Mouse (Mus musculus) stomach, embryonic 16.5 days (tissue): ENCODE data around the gene Gckr. TPM values are rescaled to one million over a fixed set of nuclear protein-coding genes. Genes with fewer than 3 reads are reported as not detected.
"Not testable (repeated sequence)": the region's sequence is repeated elsewhere in the genome, so short reads cannot be mapped to it uniquely, and the experiment has no call there.

Source experiments
- ATAC-seq: fragments of 200-750 bp; cut with Nextera tagmentation; 2 replicates; pipeline ENCODE4 v1.8.0; 2017; ENCODE audit warnings: moderate number of reproducible peaks, moderate TSS enrichment; ENCODE audit not compliant: insufficient read depth, low FRiP score
- H3K27ac ChIP-seq: fragments of 300-500 bp; sonication (generic); 2 replicates; pipeline ENCODE4 v1.5.1; 2014; ENCODE audit warnings: low read length
- H3K27me3 ChIP-seq: fragments of 300-500 bp; sonication (generic); 2 replicates; pipeline ENCODE4 v1.6.1; 2014; ENCODE audit warnings: low read length, control low read depth, mixed read lengths; ENCODE audit not compliant: control insufficient read depth, insufficient read depth
- H3K36me3 ChIP-seq: fragments of 300-500 bp; sonication (generic); 2 replicates; pipeline ENCODE4 v1.6.1; 2014; ENCODE audit warnings: low read length; ENCODE audit not compliant: control insufficient read depth, insufficient read depth
- H3K4me1 ChIP-seq: fragments of 300-500 bp; sonication (generic); 2 replicates; pipeline ENCODE4 v1.6.1; 2014; ENCODE audit warnings: low read length, control low read depth, mixed read lengths; ENCODE audit not compliant: control insufficient read depth, insufficient read depth
- H3K4me2 ChIP-seq: fragments of 300-500 bp; sonication (generic); 2 replicates; pipeline ENCODE4 v1.6.1; 2014; ENCODE audit warnings: low read depth, low read length, mixed read lengths
- H3K4me3 ChIP-seq: fragments of 300-500 bp; sonication (generic); replicated peaks from 2 replicates; pipeline ENCODE4 v1.5.1; 2014; ENCODE audit warnings: mild to moderate bottlenecking, low read length
- H3K9ac ChIP-seq: fragments of 300-500 bp; sonication (generic); 2 replicates; pipeline ENCODE4 v1.6.1; 2014; ENCODE audit warnings: low read length
- H3K9me3 ChIP-seq: fragments of 300-500 bp; sonication (generic); replicated peaks from 2 replicates; pipeline ENCODE4 v1.6.1; 2016; ENCODE audit warnings: low read length, control low read depth; ENCODE audit not compliant: control insufficient read depth
- WGBS: fragments of 180-500 bp; shearing (Covaris S2); extraction: QIAGEN DNeasy Blood & Tissue Kit; methylation state at CpG from one replicate; pipeline ENCODE4 v1.1.7; 2014; 5-methylcytosine and 5-hydroxymethylcytosine counted together
- polyA plus RNA-seq: library from polyadenylated mRNA; unstranded; fragments of >200 nt; fragmentation: Nextera tagmentation; extraction: Ambion mirVana; gene quantifications from 2 replicates; pipeline ENCODE4 v1.2.1, GENCODE M21; 2015

Gckr gene
- polyA plus RNA-seq, 1 experiment from 2014 or later = 1.3 TPM

DNA sequence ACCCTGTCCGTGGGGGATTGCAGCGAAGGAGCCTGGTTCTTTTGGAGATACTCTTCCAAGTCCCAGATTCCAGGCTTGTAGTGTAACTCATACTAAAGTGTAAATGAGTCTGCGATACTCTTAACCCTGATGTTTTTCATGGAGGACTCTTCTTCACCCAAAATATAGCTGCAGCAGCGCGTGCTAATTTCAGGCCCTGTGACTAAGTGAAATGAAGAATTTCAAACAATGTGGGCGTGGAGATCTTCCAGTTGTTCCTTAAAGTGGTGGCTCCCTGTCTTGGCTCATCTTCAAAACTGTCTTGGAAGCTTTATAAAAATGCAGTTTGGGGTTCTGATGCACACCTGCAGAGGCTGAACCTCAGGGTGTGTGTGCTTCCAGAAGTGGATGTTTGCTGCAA, 5.8 kb downstream of the Gckr start:
- Histone ChIP-seq H3K4me1 (no peaks in the 10 kb centered on the region), H3K9ac (no peak overlapping the region), H3K36me3 (no peaks in the 10 kb centered on the region), H3K9me3 (no peaks in the 10 kb centered on the region), H3K27me3 (no peaks in the 10 kb centered on the region), H3K27ac (no peak overlapping the region), H3K4me3 (no peak overlapping the region), H3K4me2 (no peak overlapping the region)
- no peak for ATAC-seq
- 82% methylated on average over 6 of the region's 6 CpGs for WGBS

DNA sequence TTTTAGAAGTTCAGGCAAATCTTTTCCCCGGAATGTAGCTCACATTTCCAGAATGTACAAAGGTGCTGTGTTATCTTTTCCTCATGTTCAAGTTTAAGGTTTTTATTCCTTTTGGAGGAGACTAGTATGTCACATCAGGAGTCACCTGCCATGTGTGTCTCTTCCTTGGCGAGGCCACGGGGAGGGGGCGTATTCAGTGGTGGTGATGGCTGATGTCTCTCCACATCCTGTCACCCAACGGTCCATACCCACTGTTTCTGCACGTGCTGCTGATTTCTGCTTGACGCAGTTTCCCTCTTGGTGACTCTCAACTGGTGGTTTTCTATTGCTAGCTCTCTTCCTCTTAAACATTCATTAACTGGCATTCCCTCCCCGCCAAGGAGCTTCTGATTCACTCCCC, 15.6 kb downstream of the Gckr start:
- no peak overlapping the region for H3K4me3 ChIP-seq
- no peak overlapping the region for H3K4me2 ChIP-seq
- no peaks in the 10 kb centered on the region for H3K4me1 ChIP-seq
- 79% methylated on average over 8 of the region's 8 CpGs for WGBS
- H3K9me3 ChIP-seq = no peaks in the 10 kb centered on the region
- no peak for ATAC-seq
- H3K27me3 ChIP-seq = no peaks in the 10 kb centered on the region
- H3K27ac ChIP-seq = no peak overlapping the region
- no peaks in the 10 kb centered on the region for H3K36me3 ChIP-seq
- no peak overlapping the region for H3K9ac ChIP-seq

DNA sequence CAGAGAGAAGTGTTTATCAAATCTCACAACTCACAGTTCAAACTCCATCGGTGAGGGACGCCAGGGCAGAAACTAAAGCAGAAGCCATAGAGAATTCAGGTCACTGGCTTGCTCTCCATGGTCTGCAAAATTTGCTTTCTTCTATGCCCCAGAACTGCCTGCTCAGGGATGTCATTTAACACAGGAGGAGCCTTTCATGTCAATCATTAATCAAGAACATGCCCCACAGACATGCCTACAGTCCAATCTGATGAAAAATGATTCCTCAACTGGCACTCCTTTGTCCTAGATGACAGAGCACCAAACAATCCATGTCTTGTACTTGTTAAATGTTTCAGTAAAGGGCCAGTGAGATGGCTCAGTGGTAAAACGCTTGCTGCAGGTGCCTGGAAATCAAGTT, 25.5 kb downstream of the Gckr start:
- Histone ChIP-seq H3K9ac (no peak overlapping the region), H3K4me2 (no peak overlapping the region), H3K27ac (no peak overlapping the region), H3K36me3 (no peaks in the 10 kb centered on the region), H3K4me1 (no peaks in the 10 kb centered on the region), H3K27me3 (no peaks in the 10 kb centered on the region), H3K9me3 (no peaks in the 10 kb centered on the region), H3K4me3 (no peak overlapping the region)
- WGBS = 77% methylated on average over 3 of the region's 3 CpGs
- ATAC-seq = no peak

DNA sequence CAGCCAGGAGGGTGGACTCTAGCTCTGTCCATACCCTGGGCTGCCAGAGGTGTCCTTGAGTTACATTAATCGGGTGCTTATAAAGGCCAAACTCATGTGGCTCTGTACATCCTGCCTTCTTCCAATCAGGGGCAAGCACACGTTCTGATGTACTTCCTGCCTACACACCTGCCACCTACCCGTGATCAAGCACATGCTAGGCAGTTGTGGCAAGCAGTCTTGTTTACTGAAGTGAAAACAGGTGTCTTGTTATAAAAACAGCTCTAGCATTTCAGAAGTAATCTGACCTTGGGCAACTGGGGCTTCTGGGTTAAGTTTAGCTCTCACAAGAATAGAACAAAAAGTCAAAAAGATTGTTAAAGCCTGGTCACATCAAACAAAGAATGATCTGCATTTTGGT, 26.8 kb downstream of the Gckr start:
- no peak overlapping the region for H3K27ac ChIP-seq
- ATAC-seq = no peak
- H3K36me3 ChIP-seq = no peaks in the 10 kb centered on the region
- no peaks in the 10 kb centered on the region for H3K27me3 ChIP-seq
- no peak overlapping the region for H3K9ac ChIP-seq
- WGBS = 63% methylated on average over 3 of the region's 3 CpGs
- H3K4me2 ChIP-seq = no peak overlapping the region
- H3K9me3 ChIP-seq = no peaks in the 10 kb centered on the region
- no peak overlapping the region for H3K4me3 ChIP-seq
- no peaks in the 10 kb centered on the region for H3K4me1 ChIP-seq

DNA sequence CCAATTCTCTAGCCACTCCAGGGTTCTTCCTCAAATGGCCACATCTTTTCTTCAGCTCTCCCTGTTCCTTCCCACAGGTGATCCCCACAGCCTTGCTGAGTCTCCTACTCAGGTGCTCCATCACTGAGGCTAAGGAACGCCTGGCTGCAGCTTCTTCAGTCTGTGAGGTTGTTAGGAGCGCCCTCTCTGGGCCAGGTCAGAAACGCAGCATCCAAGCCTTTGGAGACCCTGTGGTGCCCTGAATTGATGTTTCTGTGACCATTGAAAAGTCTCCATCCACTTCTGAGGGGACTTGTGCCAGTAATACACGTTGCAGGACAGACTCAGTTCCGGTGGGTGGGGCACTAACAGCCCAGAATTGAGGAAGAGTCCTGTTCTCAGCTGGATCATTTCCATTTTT, 29.6 kb downstream of the Gckr start:
- no peaks in the 10 kb centered on the region for H3K36me3 ChIP-seq
- no peaks in the 10 kb centered on the region for H3K9me3 ChIP-seq
- H3K9ac ChIP-seq = no peak overlapping the region
- no peaks in the 10 kb centered on the region for H3K4me1 ChIP-seq
- no peaks in the 10 kb centered on the region for H3K27me3 ChIP-seq
- H3K27ac ChIP-seq = no peak overlapping the region
- ATAC-seq = no peak
- 21% methylated on average over 5 of the region's 5 CpGs for WGBS
- H3K4me3 ChIP-seq = no peak overlapping the region
- no peak overlapping the region for H3K4me2 ChIP-seq

DNA sequence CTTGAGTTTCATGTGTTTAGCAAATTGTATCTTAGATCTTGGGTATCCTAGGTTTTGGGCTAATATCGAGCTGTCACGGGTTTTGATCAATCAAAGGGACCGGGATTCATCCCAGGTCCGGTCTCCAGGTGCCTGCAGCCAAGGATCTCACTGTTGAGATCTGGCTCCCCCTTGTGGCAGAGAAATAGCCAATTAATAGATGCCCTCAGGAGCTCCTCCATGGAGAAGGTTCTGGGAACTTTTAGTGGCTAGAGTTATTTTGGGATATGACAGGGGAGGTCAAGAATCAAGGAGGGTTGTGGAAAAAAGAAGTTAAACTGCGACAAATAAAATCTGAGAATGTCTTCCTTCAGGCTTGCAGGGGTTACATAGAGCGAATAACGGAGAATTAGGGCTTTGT, 31.0 kb downstream of the Gckr start:
- no peaks in the 10 kb centered on the region for H3K27me3 ChIP-seq

DNA sequence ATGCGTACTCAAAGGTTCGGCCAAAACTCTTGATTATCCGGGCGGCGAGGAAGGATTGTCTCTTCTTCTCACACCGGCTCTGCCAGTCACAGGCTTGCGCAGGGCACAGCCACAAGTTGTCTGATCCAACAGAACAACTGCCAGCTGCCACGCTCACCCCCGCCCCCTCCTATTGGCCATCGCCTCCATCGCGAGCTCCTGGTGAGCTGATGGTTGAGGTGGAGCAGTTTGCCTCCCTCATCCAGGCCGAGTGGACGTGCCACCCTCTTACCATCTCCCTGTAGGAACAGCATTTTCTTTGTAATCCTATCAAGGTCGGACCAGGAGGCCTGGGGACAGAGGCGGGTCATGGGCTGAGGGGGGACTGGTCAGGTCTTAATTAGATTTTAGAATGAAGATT, 60.3 kb downstream of the Gckr start:
- H3K36me3 ChIP-seq, H3K4me1 ChIP-seq, H3K4me3 ChIP-seq, H3K9me3 ChIP-seq, H3K27me3 ChIP-seq, H3K9ac ChIP-seq, H3K27ac ChIP-seq, ATAC-seq, H3K4me2 ChIP-seq: not testable (repeated sequence)
- WGBS = 68% methylated on average over 16 of the region's 16 CpGs

More for the DNA sequence above, 31.0 kb downstream of the Gckr start:
- H3K4me2 ChIP-seq = no peak overlapping the region
- no peaks in the 10 kb centered on the region for H3K9me3 ChIP-seq
- no peak overlapping the region for H3K4me3 ChIP-seq
- H3K36me3 ChIP-seq = no peaks in the 10 kb centered on the region
- H3K4me1 ChIP-seq = no peaks in the 10 kb centered on the region
- H3K9ac ChIP-seq = no peak overlapping the region
- no peak overlapping the region for H3K27ac ChIP-seq
- no peak for ATAC-seq
- WGBS = 27% methylated on average over 7 of the region's 7 CpGs

DNA sequence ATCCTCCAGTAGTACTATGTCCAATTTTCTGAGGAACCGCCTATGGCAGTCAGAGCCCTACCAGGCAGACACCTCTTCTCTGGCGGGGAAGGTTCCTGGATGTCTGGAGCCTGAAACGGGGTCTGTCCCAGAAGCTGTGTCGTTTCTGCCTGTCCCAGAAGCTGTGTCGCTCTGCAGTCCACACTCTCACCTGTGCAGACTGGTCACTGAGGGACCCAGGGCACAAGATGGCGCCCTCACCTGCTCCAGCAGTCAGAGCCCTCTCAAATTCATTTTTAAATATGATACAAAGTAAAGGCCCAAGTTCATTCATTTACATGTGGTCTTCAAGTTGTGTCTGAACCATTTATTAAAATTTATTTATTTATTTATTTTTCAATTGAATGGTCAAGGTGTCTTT, 63.7 kb downstream of the Gckr start:
- 75% methylated on average over 6 of the region's 6 CpGs for WGBS
- no peak for ATAC-seq
- H3K27ac ChIP-seq = no peak overlapping the region
- H3K9me3 ChIP-seq = no peaks in the 10 kb centered on the region
- no peaks in the 10 kb centered on the region for H3K27me3 ChIP-seq
- H3K4me3 ChIP-seq = no peak overlapping the region
- no peak overlapping the region for H3K4me2 ChIP-seq
- H3K9ac ChIP-seq = no peak overlapping the region
- no peaks in the 10 kb centered on the region for H3K36me3 ChIP-seq
- H3K4me1 ChIP-seq = no peaks in the 10 kb centered on the region
